Mouse (Mus musculus) CD4-positive, CD25-positive, alpha-beta regulatory T cell, adult 4 months (primary cell): ENCODE results near the gene Gm20721. TPM values are rescaled to one million over a fixed set of nuclear protein-coding genes. Genes with fewer than 3 reads are reported as not detected.

Experiments used
- ATAC-seq: one replicate; pipeline ENCODE4 v1.8.0; 2017
- polyA plus RNA-seq, 2 experiments: library from polyadenylated mRNA; unstranded; fragments of 100-300 nt; shearing (Covaris generic); gene quantifications; one replicate each; pipeline ENCODE4 v1.2.1; 2017

The Gm20721 gene
- polyA plus RNA-seq, 2 experiments from 2014 or later = 1.6 to 2.3 TPM

DNA sequence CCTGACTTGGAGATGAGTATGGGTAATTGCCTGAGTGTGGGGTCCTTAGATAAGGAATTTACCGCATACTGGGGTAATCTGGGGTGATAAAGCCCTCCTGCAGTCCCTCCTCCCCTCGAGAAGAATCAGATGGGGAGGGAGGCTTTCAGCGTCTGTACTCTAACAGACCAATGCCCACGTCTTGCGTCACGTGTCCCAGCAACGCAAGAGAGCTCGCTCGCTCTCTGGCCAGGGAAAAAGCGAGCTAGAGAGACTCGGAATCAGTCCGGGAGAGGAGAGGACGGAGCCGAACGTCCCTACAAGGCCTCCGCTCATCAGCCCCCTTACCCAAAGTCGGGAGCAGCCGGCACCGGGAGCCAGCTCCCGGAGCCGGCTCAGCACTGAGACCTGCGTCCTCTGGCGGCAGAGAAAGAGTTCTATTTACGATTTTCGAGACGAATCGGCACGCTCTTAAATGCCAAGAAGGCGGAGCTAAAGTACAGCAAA is 49.4 kb downstream of the Gm20721 start:
- peak; percentile 41 for ATAC-seq

DNA sequence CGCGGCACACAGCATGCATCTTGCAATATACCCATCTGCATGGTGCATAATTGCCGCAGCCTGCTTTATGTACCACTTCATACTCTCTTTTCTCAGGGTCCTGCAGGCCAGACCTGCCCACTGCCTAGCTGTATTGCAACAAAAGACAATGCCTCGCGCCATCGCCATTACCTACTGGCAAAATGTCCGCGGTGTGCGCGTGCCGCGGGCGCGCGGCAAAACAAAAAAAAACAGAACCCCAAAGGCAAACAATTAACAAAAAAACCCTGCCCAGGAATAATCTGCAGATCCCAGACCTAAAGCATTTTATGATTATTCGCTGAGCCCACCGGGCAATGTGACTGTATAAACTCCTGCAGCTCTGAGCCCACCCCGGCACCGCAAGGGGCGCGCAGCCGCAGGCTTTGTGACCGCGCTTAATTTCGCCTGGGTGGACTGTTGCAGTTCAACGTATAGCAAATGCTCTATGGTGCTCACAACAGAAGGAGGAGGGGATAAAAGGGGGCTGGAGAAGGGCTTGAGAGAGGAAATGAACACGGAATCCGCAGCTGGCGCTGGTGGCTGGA is 50.5 kb downstream of the Gm20721 start:
- ATAC-seq = no peak

GRCm38 (mm10) chr2:174295175-174295899 is 51.2 kb downstream of the Gm20721 start:
- ATAC-seq = peak; percentile 54

DNA sequence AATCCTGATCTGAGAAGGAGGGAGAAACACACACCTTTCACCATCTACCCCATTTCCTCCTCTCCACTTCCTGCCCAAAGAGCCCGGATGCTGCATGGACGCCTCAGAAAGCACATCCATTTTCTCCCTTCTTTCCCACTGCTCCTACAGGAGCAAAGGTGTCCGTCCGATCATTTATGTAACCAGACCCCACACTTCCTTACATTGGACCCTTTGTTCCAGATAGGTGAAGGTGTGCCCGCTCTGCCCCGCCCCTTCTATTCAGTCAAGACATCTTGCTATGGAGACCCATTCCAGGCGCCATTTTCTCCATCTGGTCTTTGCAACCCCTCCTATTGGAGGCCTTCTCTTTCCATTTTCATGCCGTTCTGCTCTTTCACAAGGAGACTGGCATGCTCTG is 52.1 kb downstream of the Gm20721 start:
- ATAC-seq = no peak

DNA sequence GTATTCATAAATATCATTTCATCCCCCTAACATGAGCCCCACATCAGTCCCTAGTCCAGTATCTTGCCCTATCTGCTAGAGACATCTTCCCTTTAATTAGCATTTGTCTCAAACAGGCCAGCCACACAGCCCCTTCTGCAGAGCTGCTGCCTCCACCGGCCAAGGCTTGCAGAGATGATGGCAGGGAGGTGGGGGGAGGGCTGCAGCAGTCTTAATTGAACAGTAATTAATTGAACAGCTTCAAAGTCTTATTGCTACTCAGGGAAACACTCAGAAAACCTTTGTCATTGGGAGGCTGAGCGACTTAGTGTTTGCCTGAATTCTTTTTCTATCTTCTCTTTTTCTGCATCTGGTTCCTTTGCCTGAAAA is 54.9 kb downstream of the Gm20721 start:
- ATAC-seq = no peak

DNA sequence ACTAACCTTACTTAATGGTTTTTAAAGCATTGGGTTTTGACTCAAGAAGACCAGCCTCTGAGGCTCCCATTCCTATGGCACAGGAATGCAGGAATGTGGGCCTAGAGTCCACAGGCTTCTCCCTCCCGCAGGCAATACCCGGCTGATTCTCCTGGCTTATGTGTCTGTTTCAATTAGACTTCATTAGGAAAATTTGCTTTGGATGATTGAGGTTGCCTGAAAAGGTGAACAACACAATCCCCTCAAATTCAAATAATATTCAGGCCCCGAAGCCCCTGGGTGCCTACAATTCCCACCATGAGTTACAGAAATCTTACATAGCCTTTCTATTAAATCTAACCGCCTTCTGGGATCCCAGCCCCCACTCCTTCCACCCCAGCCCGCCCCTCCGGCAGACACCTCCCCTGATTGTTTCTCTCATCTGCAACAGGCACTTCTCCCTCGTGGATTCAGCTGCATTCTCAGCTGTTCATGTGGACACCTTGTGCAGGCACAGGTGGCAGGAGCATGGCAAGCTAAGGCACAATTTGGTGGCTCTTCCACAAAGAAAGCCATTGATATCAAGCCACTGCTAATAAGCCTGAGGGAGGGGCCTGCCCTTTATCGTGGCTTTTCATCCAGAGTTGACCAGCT is 55.4 kb downstream of the Gm20721 start:
- no peak for ATAC-seq

DNA sequence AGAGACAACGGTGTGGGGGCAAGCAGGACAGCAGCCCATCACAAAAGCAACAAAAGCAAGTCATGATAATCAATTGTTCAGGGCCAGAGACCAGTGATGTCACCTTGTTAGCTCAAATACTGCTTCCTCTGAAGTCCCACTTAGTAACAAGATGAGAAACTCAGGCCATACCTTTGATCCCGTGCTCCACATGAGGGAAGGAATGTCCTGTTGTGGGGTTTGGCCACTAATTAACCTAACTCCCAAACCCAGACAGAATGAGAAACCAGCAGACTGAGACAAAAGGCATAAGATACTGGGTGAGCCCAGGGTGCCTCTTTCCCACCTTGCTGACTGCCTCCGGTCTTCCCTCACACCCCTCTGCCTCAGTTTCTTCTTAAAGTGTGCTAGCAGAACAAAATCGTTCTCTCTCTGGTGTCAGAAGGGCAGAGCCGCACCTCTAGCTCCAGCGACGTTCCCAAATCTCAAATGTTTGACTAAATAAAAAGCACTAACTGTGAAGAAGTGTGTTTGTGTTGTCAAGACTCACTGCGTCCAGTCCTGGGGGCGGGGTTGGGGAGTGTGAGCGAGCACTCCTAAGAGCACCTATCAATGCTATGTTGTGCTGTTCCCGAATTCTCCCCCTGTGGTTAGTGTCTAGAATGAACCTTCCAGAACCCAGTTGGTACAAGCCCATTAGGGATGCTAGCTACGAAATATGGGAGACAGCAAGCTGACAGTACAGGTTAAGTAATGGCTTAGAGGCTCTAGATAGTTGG is 57.7 kb downstream of the Gm20721 start:
- no peak for ATAC-seq

DNA sequence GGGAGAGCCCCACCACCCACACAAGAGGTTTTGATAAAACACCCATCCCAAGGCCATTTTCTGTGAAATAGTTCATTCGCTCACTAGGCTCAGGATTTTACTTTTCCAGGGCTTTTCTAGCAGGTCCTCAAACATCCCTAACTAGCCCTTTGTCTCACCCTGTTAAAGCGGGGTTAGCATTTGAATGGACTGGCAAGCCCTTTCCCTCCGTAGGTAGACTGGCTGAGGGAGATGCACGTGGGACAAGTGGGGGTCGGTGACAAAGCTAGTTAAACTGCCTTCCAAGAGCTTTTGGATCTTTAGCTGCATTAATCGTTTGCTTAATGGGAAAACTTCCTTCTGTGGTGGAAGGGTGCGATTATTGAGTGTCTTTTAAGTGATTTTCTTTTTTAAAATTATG is 58.6 kb downstream of the Gm20721 start:
- ATAC-seq = no peak

DNA sequence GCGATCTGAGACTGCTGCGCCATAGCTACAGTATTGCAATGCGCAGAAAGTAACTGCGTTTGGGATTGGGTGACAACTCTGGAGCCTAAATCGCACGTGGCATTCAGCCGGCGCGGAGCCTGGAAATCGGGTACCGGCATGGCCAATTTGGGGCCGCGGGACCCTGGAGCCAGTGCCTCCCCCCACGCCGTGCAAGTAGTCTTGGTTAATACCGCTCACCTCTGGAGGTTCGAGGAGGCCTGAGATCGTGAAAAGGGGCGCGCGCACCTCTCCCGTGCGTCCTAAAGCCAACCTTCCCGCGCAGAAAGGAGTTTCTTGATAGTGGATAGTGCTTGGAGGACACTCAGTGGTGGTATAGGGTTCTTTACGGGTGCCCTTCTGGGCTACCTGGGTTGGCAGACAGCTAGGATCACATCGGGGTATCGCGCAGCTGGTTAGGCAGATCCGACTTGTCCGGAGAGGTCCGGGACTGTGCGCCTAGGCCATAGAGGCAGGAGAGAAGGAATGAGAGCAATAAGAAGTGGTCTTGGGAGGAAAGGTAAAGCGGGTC is 60.5 kb downstream of the Gm20721 start:
- ATAC-seq = no peak

- no peak for ATAC-seq
These were observed 61.6 kb downstream of the Gm20721 start for GRCm38 (mm10) chr2:174284807-174285457.

GRCm38 (mm10) chr2:174284011-174284410 is 62.5 kb downstream of the Gm20721 start, which contains the start of gene Gnas:
Gnas (plus strand) TSS chr2:174284320.
- ATAC-seq = no peak

GRCm38 (mm10) chr2:174283341-174283740 is 63.2 kb downstream of the Gm20721 start:
- ATAC-seq = no peak

Other genes with a start within 250 kb of the Gm20721 start
- 10 to 100 TPM; 21.9 to 24.5 TPM for gene Npepl1, start 236.4 kb downstream of the Gm20721 start, polyA plus RNA-seq
- gene Gnas, start 62.4 kb downstream of the Gm20721 start, polyA plus RNA-seq = 100 to 1,000 TPM in 1 of 2 experiments, 10 to 100 TPM in 1; 96.1 to 130 TPM
- 100 to 1,000 TPM in 1 of 2 experiments, 10 to 100 TPM in 1; 53.4 to 105 TPM for gene Nelfcd, start 69.1 kb upstream of the Gm20721 start, polyA plus RNA-seq
- gene Ctsz, start 92.3 kb upstream of the Gm20721 start, polyA plus RNA-seq = 100 to 1,000 TPM in 1 of 2 experiments, 10 to 100 TPM in 1; 91.9 to 125 TPM
- gene Tubb1, start 104.0 kb upstream of the Gm20721 start, polyA plus RNA-seq = not detected
- gene Atp5e, start 117.4 kb upstream of the Gm20721 start, polyA plus RNA-seq = 100 to 1,000 TPM; 552 to 670 TPM
- 10 to 100 TPM; 69.8 to 85.8 TPM for gene Prelid3b, start 126.4 kb upstream of the Gm20721 start, polyA plus RNA-seq